Mouse (Mus musculus) NIH3T3 (cell line): ENCODE data around the gene 1700122O11Rik.

Experiments
- DNase-seq: peaks from one replicate; pipeline ENCODE4 v3.0.0-alpha.2; 2012; ENCODE audit warnings: low read depth

1700122O11Rik gene

DNA sequence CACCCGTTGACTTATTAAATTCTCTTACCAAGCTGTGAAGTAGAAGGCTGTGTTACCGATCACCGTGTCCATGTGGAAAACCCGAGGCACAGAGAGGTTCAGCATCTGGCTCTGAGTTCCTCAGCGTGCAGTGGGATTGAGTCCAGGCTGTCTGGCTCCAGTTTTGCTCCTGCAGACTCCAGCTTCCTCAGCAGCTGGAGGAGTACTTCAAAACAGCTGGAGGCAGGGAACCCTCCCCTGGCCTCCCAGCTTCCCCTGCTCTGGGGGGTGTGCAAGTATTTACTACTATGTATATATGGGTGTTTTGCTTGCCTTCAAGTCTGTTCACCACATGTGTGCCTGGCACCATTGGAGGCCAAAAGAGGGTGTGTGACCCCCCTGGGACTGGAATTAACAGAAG is 9.8 kb downstream of the 1700122O11Rik start:
- DNase-seq = peak; percentile 6

DNA sequence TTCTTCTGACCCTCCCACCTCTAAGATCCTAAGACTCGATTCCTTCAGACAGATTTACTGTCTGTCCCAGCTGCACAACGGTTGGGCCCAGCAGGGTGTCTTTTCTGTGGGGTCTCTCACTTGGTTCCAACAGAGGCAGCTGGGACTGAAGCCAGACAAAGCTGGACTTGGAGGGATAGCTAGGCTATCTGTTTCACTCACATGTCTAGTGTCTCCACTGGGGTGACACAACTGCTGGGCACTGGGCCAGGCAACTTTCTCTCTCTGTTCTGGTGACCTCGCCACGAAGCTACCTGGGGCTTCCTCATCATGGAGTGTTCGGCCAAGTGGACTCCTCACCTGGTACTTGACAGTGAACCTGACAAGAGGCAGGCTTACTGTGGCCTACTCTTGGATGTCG is 10.4 kb downstream of the 1700122O11Rik start:
- peak; percentile 10 for DNase-seq

DNA sequence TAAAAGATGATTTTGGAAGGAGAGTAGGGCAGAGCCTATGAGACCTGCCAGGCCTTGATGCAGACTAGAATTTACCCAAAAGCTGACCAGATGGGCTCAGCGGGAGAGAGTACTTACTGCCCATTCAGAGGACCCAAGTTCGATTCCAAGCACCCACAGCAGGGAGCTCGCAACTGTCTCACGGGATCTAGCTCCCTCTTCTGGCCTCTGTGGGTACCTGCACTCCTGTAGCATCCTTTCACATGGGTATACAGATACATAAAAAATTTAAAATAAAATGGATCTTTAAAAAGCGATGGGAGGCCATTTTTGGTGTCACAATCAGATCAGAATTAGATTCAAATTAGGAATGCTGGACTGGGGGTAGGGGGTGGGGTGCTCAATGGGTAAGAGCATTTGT is 11.1 kb downstream of the 1700122O11Rik start:
- DNase-seq = no peak

DNA sequence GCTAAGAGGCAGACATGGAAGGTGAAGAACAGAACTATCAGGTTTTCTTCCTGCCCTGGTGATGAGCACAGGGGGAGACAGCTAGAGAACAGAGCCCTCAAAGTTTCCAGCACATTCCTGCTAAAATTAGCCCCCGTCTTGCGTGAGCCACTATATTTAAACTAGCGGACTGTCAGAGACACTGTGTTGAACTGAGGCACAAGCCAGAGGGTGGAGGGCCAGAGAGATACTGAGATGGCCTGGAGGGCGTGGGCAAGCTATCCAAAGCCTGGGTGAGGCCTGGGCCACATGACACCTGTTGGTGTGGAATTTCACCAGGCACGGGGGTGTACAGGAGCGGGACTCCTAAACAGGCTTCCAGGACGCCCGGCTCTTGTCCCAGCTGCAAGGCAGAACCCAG is 14.0 kb downstream of the 1700122O11Rik start:
- DNase-seq = no peak

DNA sequence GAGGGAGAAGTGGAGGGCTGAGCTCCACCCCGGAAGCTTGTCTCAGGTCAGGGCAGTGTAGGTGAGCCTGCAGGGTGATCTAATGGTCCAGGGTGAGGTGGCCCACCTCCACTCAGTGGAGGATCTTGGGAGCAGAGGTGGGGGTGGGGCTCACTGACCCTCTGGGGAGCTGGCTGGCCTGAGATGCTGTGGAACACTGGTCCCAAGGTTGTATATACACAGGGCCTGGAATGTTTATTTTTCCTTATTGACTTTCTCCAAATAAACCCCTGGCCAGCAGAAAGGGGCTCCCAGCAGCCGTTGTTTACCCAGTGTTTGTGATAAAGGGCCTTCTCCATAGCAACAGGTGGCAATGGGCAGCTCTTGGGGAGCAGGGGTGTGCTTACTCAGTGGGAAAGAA is 18.5 kb downstream of the 1700122O11Rik start:
- DNase-seq = no peak

DNA sequence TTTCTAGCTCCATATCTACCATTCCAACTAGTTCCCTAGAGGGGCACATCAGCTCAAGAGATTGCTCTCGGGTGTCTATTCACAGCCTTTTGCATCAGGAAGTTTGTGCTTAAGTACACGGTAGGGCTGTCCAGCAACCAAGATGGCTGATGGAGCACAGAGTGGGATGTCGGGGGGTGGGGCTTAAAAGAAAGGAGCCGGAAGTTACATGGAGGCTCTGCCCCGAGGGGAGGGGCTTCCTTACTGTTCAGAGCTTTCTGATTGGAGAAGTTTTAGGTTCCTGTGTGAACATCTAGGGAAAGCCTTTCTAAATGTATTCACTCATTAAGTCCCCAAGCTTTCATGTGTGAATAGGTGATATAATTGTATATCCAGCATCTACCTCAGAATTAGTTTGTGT is 21.5 kb downstream of the 1700122O11Rik start:
- peak; percentile 39 for DNase-seq

DNA sequence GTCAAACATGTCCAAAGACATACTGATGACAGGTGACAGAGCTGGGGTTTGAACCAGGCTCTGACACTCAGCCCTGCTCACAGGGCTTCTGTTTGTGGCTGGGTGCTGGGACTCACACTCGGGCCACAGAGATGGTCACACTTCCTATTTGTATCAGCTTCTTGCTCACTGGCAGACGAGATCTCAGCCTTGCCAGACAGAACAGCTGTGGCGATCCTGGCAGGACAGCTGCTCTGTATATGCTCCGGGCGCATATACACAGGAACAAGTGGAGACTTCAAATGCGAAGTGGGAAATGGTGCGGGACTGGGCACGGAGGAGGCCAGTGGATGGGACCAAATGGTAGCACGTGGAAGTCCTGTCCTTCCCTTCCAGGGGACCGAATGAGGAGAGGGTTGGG is 25.5 kb downstream of the 1700122O11Rik start:
- no peak for DNase-seq

DNA sequence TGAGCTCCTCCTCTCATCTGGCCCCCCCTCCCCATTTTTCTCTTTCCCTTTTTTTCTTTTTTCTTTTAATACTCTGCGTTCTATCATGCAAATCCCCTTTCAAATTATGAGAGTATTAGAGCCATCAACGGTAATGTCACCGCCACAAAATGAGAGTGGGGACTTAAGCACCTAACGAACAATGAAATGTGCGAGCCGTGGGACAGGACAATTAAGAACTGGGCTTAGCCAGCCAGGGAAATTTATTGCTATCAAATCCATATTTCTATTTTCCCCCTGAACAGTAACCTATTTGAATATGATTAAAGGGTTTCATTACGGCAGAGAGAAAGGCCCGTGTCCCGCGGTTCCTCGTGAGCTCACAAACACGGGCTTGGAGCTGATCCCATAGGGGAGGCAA is 27.0 kb downstream of the 1700122O11Rik start:
- DNase-seq = no peak

DNA sequence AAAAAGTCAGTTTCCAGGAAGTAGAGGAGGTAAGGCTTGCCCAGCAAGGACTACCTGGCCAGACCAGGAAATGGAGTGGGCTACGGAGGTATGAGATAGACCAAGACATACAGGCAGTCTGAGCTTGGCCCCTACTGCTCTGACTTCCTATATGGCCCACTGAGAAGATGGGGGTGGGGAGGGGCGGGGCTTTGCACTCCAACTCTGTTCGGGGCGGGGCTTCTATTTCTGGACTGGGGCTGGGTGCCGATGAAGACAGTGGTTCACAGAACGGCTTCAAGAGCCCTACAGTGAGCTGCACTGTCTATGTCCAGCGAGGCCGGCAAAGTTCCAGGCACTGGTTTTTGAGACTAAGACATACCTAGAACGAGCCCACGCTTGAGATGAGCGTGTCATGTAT is 27.8 kb downstream of the 1700122O11Rik start:
- DNase-seq = no peak

DNA sequence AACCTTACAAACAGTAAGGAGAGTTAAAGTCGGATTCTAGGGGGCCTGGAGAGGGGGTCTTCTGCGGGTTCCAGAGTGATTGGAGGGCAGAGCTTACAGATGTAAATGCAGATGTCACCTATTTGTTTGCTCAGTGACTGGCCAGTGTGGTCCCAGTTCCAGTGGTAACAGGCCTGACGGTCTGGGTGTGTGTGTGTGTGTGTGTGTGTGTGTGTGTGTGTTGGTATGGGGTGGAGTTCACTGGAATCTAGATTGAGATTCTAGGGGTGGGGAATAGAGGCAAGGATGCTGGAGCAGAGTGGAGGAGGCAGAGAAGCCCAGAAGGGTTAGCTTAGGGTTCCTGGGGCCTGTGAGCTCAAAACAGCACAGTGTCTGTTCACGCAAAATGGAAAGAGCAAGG is 32.3 kb downstream of the 1700122O11Rik start:
- no peak for DNase-seq

DNA sequence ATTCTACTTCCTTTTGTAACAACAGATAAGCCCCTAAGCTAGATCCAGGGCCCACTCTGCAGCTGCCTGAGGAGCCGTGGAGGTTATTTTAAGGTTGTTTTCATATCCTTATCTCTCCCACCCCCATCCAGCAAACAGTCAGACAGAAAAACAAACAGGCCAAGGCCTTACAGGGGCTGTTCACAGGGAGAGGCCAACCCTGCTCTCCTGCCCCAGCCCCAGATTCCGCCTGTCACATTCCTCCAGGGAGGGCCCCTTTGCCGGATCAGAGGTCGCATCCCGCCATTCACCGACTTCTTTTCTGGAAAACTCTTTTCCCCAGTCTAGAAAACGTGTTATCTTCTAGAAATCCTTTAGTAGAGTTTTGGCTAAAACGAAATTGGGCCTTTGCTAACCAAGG is 33.0 kb downstream of the 1700122O11Rik start:
- DNase-seq = no peak

DNA sequence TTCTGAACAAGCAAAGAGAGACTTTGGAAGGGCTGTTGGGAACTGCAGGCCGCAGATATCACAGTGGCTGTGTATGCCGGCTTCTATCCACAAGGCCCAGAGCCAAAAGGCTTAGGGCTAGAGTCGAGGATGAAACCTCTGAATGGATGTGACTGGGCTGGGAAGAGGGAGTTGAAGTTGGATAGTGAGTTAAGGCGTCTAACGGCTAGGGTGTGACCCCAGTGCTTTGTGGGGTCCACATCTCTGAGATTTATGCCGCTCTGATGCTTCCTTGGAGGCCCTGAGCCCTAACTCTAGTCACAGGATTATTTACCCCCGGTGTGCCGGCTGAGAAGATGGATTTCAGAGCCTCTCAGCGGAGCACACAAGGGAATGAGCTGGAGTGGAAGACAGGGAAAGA is 33.5 kb downstream of the 1700122O11Rik start:
- DNase-seq = no peak

DNA sequence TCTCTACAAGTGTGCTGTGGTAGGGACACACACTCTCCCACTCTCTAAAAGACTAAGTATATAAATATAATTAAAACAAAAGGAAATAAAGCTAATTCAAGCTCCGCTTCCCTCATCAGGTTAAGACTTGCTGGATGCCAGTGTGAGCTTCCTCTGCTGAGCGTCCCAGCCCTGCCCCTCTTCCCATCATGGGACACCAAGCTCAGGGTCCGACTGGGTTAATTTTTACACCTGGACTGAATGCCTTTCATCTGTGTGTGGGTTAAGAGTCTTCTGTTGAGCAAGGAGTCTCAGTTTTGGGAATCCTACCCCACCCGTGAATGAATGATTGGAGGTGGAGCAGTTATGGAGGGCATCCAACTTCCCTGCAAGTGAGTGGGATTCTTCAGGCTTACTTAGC is 35.6 kb downstream of the 1700122O11Rik start:
- DNase-seq = no peak

DNA sequence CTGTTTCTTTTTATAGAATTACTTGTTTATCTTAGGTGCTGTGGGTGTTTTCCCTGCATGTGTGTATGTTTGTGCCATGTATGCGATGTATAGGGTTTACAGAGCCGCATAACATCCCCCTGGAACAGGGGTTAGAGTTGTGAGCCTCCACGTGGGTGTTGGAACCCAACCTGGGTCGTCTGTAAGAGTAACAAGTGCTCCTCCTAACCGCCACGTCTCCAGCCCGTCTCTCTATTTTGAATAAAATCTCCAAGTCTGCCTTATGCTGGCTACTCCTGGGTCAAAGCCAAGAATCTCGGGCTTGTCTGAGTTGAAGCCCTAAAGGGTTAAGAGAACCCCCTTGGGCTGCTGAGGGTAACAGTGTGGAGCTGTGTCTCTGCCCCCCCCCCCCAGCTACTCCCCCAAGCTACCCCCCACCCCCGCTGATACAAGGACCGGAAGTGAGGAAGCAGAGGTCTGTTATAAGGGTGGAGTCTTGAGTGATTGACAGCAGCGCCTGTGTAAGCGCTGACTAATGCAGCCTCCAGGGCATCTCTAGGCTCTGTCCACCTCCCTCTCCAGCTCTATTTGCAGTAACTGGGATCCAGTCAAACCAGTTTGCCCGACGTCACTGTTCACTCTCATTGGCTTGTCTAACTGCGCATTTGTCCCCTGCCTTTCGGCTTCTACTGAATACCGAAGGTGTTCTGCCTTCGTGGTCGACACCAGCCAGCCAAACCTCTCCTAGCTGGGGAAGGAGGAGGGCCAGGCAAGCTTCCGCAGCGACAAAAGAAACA is 36.3 kb downstream of the 1700122O11Rik start:
- peak; percentile 92 for DNase-seq

DNA sequence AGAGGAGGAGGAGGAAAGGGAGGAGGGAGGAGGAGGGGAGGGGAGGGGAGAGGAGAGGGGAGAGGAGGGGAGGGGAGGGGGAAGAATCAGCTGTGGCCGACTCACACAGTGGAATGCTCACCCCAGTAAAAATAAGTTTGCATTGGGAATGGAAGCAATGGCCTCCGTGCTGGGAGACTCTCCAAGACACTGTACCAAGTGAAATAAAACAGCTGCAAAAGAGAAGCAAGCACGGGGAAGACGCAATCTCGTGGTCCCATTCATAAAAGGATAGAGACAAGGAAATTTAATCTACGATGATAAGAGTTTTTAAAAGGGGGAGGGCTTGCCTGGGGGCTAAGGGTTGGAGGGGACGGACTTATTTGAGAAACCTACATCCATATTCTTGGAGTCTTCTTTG is 36.9 kb downstream of the 1700122O11Rik start:
- peak; percentile 43 for DNase-seq

DNA sequence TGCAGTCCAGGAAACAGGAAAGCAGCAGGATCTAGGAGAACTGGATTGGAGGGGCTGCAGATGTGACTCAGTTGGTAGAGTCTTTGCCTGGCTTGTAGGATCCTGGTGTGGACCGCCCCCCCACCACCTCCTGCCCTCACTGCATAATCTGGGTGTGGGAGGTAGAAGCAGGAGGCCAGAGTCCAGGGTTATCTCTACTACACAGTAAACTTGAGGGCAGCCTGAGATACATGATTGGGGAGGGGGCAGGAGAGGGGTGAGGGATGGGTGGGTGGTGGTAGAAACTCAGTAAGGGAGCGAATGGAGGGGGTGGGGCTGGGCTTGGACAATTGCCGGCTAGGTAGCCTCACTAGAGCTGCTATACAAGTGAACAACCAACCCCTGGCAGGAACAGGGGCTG is 38.3 kb downstream of the 1700122O11Rik start:
- DNase-seq = no peak

DNA sequence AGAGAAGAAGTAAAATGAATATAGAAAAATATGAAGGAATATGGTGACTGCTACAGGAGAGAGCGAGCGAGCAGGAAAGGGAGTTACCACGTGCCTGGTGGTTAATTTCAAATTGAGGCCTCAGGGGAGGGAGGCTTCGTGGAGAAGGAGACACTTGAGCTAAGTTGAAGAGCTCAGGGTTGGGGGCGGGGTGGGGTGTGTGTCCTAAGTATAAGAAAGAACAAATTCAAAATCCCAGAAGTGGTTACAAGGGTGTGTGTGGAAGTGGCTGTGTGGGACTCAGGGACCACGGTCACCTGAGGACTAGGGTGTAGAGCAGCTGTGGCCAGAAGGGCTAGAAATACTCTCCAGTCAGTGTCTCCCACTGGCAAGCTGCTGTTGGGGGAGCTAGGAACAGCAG is 38.7 kb downstream of the 1700122O11Rik start:
- DNase-seq = no peak

DNA sequence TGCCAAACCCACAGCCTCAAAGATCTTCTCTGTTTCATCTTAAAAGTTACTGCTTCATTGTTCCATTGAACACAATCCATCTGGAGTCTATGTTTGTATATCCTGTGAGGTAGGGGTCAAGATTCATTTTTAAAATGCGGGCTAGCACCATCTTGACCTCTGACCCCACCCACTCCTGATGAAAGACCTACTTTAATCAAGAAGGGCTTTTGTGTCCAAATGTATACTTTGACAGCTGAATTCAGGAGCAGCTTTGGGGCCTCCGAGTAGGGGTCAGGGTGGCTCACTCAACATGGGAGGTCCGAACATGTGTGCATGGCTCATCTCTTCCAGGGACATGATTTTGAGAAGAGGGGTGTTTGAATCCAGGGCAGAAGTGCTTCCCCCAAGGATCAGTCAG is 40.3 kb downstream of the 1700122O11Rik start:
- DNase-seq = no peak

DNA sequence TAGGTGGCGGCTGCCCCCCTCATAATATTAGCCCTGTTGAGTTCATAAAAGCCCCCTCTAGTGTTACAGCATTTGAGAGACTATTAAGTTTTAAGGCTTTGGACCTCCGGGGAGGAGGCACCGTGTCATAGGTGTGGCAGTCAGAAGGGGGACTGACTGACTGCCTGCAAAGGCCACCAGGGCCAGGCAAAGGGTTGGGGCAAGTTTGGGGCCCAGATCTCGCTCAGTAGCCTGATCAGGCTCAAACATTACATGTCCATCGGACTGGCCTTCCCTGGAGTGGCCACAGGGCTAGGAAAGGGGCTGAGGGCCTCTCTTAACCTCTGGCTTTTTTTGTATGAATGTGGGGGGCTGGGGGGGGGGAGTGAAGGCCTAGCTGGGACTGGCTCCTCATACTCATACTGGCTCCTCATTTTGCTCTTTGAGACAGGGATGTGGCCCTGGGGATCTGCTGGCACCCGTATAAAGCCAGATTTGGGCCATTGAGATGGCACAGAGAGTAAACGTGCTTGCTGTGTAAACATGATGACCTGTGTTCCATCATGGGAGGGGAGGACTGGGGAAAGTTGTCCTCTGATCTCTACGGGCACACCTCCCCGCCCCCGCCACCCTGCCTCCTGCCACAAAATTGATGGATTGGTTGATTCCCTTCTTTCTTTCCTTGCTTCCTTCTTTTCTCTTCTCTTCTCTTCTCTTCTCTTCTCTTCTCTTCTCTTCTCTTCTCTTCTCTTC is 47.5 kb downstream of the 1700122O11Rik start:
- DNase-seq = no peak

DNA sequence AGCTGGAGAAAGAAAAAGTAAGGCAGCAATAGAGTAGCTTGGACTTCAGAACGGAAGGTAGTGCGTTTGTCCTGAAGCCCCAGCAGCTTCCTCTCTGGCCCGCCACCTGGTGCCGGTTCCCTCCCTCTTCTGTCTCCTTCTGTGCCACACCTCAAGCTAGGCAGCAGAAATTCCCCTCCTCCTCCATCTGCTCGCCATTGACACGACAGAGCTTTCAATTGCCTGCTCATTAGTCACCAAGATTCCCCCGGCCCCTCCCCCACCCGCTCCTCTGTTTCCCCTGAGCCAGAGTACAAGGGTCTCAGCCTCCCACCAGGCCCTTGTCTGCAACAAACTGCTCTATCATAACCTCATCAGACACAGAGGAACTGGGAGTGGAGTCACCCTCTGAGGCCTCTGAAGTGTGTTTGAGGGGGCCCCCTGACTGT is 48.1 kb downstream of the 1700122O11Rik start:
- DNase-seq = peak; percentile 25

DNA sequence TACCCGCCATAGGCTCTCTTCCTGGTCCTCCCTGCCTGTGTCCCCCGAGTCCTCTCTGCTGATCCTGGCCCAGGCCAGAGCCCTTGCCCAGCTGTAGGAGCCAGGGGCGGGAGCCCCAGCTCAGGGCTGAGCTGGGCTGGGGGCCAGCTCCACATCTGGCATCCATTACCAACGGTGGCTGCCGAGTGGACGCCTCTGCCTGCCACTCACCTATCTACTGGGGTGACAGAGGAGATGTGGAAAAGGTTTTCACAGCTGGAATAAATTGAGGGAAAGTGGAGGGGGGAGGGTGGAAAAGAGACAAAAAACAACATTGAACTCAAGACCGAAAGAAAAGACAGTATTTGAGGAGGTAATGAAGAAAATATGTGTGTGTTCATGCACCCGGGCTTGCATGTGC is 49.3 kb downstream of the 1700122O11Rik start:
- DNase-seq = peak; percentile 96

DNA sequence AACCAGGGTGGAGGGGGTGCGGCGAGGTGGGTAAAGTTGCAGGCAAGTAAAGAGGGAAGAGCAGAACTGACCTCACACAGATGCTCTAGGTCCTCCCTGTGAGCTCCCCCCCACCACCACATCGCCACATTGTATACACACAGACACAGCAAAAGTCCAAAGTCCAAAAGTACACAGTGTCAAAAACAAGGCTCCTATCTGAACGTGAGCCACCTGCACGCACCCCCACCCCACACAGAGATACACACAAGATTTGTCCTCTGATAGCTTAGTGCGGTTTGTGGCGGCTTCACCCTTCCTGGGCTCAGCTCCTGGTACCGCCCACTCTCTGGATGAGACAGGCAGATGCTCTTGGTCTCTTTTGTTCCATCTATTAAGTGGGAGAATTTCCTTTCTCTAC is 50.0 kb downstream of the 1700122O11Rik start:
- DNase-seq = no peak
